Mouse (Mus musculus) heart, adult 8-10 months (tissue): Measurements from ENCODE around the gene Ndufs5. TPM values are rescaled to one million over a fixed set of nuclear protein-coding genes. Genes with fewer than 3 reads are reported as not detected.

ENCODE experiments used
- DNase-seq: peaks from one replicate; pipeline ENCODE4 v3.0.0; 2022; ENCODE audit warnings: low spot score
- total RNA-seq, 4 experiments: library from RNA; stranded (reverse); gene quantifications; 2 replicates each; pipeline ENCODE4 v1.2.4; 2022

The Ndufs5 gene
- total RNA-seq, result 100 to 1,000 TPM; 391 to 483 (median 438) TPM

- DNase-seq, result peak; percentile 95
These were observed at the start of gene Ndufs5 for GRCm38 (mm10) chr4:123717574-123718433. TSS of gene Ndufs5 (minus strand) at chr4:123718202.

GRCm38 (mm10) chr4:123765071-123765470, 47.1 kb upstream of the Ndufs5 start:
- DNase-seq, result no peak

GRCm38 (mm10) chr4:123758306-123758705, 40.3 kb upstream of the Ndufs5 start:
- DNase-seq, result no peak

GRCm38 (mm10) chr4:123750707-123751312, 32.8 kb upstream of the Ndufs5 start:
- DNase-seq, result peak; percentile 53

GRCm38 (mm10) chr4:123750152-123750651, 32.2 kb upstream of the Ndufs5 start, which contains the start of gene Akirin1:
TSS of gene Akirin1 (minus strand) at chr4:123750345.
- peak; percentile 95 for DNase-seq

- DNase-seq, result no peak
These were observed 31.6 kb upstream of the Ndufs5 start for GRCm38 (mm10) chr4:123749484-123750130.

GRCm38 (mm10) chr4:123748726-123749415, 30.9 kb upstream of the Ndufs5 start:
- no peak for DNase-seq

GRCm38 (mm10) chr4:123745221-123745775, 27.3 kb upstream of the Ndufs5 start:
- no peak for DNase-seq

GRCm38 (mm10) chr4:123742891-123743290, 24.9 kb upstream of the Ndufs5 start:
- no peak for DNase-seq

- no peak for DNase-seq
These were observed 20.7 kb upstream of the Ndufs5 start for GRCm38 (mm10) chr4:123738708-123739107.

- DNase-seq, result no peak
These were observed 15.5 kb upstream of the Ndufs5 start for GRCm38 (mm10) chr4:123733532-123733931.

GRCm38 (mm10) chr4:123732921-123733320, 14.9 kb upstream of the Ndufs5 start:
- no peak for DNase-seq

GRCm38 (mm10) chr4:123732163-123732910, 14.3 kb upstream of the Ndufs5 start:
- no peak for DNase-seq

- no peak for DNase-seq
These were observed 3.8 kb upstream of the Ndufs5 start for GRCm38 (mm10) chr4:123721761-123722160.

- DNase-seq, result no peak
These were observed 405 bp upstream of the Ndufs5 start for GRCm38 (mm10) chr4:123718434-123718780.

- no peak for DNase-seq
These were observed 5.6 kb downstream of the Ndufs5 start for GRCm38 (mm10) chr4:123712431-123712830.

- no peak for DNase-seq
These were observed 10.7 kb downstream of the Ndufs5 start for GRCm38 (mm10) chr4:123707340-123707739.

GRCm38 (mm10) chr4:123705340-123705739, 12.7 kb downstream of the Ndufs5 start:
- no peak for DNase-seq

- DNase-seq, result no peak
These were observed 24.6 kb downstream of the Ndufs5 start for GRCm38 (mm10) chr4:123693384-123693783.

- DNase-seq, result no peak
These were observed 25.9 kb downstream of the Ndufs5 start for GRCm38 (mm10) chr4:123692071-123692470.

- no peak for DNase-seq
These were observed 27.7 kb downstream of the Ndufs5 start for GRCm38 (mm10) chr4:123690311-123690710.
